Mouse (Mus musculus) heart, postnatal 0 days (tissue): Measurements from ENCODE around the gene Ube2e3. TPM values are rescaled to one million over a fixed set of nuclear protein-coding genes. Genes with fewer than 3 reads are reported as not detected.

Source experiments
- ATAC-seq: fragments of 200-750 bp; cut with Nextera tagmentation; 2 replicates; pipeline ENCODE4 v1.8.0; 2017; ENCODE audit warnings: low read depth, moderate number of reproducible peaks, moderate library complexity; ENCODE audit not compliant: insufficient read depth
- DNase-seq: peaks from one replicate; pipeline ENCODE4 v3.0.0-alpha.2; 2016; ENCODE audit warnings: low spot score
- H3K27ac ChIP-seq: fragments of 300-500 bp; sonication (generic); 2 replicates; pipeline ENCODE4 v1.5.1; 2014; ENCODE audit warnings: low read depth, mild to moderate bottlenecking
- H3K27me3 ChIP-seq: fragments of 300-500 bp; sonication (generic); 2 replicates; pipeline ENCODE4 v1.6.1; 2014; ENCODE audit warnings: low read length, mixed read lengths; ENCODE audit not compliant: control insufficient read depth, insufficient read depth
- H3K36me3 ChIP-seq: fragments of 300-500 bp; sonication (generic); replicated peaks from 2 replicates; pipeline ENCODE4 v1.6.1; 2014; ENCODE audit warnings: low read length, mixed read lengths; ENCODE audit not compliant: control insufficient read depth, insufficient read depth
- H3K4me1 ChIP-seq: fragments of 300-500 bp; sonication (generic); 2 replicates; pipeline ENCODE4 v1.6.1; 2014; ENCODE audit warnings: antibody characterized with exemption; ENCODE audit not compliant: control insufficient read depth, insufficient read depth
- H3K4me2 ChIP-seq: fragments of 300-500 bp; sonication (generic); 2 replicates; pipeline ENCODE4 v1.6.1; 2014; ENCODE audit warnings: low read depth, mild to moderate bottlenecking, low read length, moderate library complexity
- H3K4me3 ChIP-seq: fragments of 300-500 bp; sonication (generic); 2 replicates; pipeline ENCODE4 v1.5.1; 2014; ENCODE audit warnings: low read depth, low read length
- H3K9ac ChIP-seq: fragments of 300-500 bp; sonication (generic); replicated peaks from 2 replicates; pipeline ENCODE4 v1.6.1; 2014; ENCODE audit warnings: low read depth, low read length, mixed read lengths
- H3K9me3 ChIP-seq: fragments of 300-500 bp; sonication (generic); replicated peaks from 2 replicates; pipeline ENCODE4 v1.6.1; 2016; ENCODE audit warnings: low read length; ENCODE audit not compliant: control insufficient read depth
- CTCF ChIP-seq: IDR thresholded peaks from 2 replicates; pipeline ENCODE4 v1.5.1; 2016; ENCODE audit warnings: antibody characterized with exemption, control low read depth, low read depth
- EP300 ChIP-seq: IDR thresholded peaks from 2 replicates; pipeline ENCODE4 v1.6.1; 2016; ENCODE audit warnings: antibody characterized with exemption, low read depth
- WGBS: fragments of 180-500 bp; shearing (Covaris S2); extraction: QIAGEN DNeasy Blood & Tissue Kit; methylation state at CpG from one replicate; pipeline ENCODE4 v1.1.7; 2014; 5-methylcytosine and 5-hydroxymethylcytosine counted together
- polyA plus RNA-seq: library from polyadenylated mRNA; unstranded; fragments of >200 nt; fragmentation: Nextera tagmentation; extraction: Ambion mirVana; gene quantifications from 2 replicates; pipeline ENCODE4 v1.2.1, GENCODE M21; 2015
- total RNA-seq: library from RNA; depleted of rRNA; stranded (reverse); fragments of >200 nt; gene quantifications from 2 replicates; pipeline ENCODE4 v1.2.3, GENCODE M21; 2014; ENCODE audit warnings: low replicate concordance

Gene Ube2e3
- total and polyA plus RNA-seq, 2 experiments from 2014 or later: 83.4 to 95.2 TPM

DNA sequence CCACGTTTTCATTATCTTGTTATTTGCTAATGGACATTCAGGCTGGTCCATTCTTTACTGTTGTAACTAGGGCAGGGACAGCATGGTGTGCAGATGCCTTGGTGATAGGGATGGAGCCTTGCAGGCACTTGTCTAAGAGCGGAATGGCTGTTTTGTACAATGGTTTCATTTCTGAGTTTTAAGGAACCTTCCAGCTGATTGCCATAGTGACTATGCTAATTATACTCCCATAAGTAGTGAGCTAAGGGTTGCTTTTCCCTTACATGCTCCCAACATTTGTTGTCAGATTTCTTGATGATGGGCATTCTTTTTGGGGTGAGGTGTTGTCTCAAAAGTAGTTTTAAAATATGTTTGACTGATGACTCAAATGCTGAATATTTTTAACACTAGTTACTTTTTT lies 18.5 kb downstream of the Ube2e3 start:
- Histone ChIP-seq H3K4me2 (no peak overlapping the region), H3K27ac (no peak overlapping the region), H3K9me3 (no peaks in the 10 kb centered on the region), H3K4me1 (peaks cover 20% of the 10 kb centered on the region), H3K9ac (no peak overlapping the region), H3K36me3 (no peaks in the 10 kb centered on the region), H3K27me3 (no peaks in the 10 kb centered on the region), H3K4me3 (no peak overlapping the region)
- ATAC-seq: no peak
- TF ChIP-seq EP300 (no peak), CTCF (no peak)
- 57% methylated on average over 2 of the region's 2 CpGs for WGBS
- DNase-seq: no peak

- Histone ChIP-seq H3K9me3 (no peaks in the 10 kb centered on the region), H3K4me3 (no peak overlapping the region), H3K36me3 (no peaks in the 10 kb centered on the region), H3K27ac (peak overlapping the region; percentile 23; the same call in 1 of the 2 replicates), H3K9ac (no peak overlapping the region), H3K27me3 (no peaks in the 10 kb centered on the region), H3K4me1 (peaks cover 24% of the 10 kb centered on the region), H3K4me2 (no peak overlapping the region)
- TF ChIP-seq EP300: no peak
- no peak for TF ChIP-seq CTCF
- DNase-seq: no peak
- 28% methylated on average over 3 of the region's 3 CpGs for WGBS
- no peak for ATAC-seq
Measured at GRCm38 (mm10) chr2:78888190-78888589, 20.3 kb downstream of the Ube2e3 start.

- H3K9ac ChIP-seq: no peak overlapping the region
- no peak overlapping the region for H3K27ac ChIP-seq
- no peak for DNase-seq
- no peak for TF ChIP-seq EP300
- TF ChIP-seq CTCF: no peak
- 68% methylated on average over 2 of the region's 2 CpGs for WGBS
- no peaks in the 10 kb centered on the region for H3K36me3 ChIP-seq
- H3K4me3 ChIP-seq: no peak overlapping the region
- no peak for ATAC-seq
- H3K4me2 ChIP-seq: no peak overlapping the region
- peaks cover 18% of the 10 kb centered on the region for H3K4me1 ChIP-seq
- no peaks in the 10 kb centered on the region for H3K27me3 ChIP-seq
- H3K9me3 ChIP-seq: no peaks in the 10 kb centered on the region
Measured at GRCm38 (mm10) chr2:78895216-78895615, 27.3 kb downstream of the Ube2e3 start.

DNA sequence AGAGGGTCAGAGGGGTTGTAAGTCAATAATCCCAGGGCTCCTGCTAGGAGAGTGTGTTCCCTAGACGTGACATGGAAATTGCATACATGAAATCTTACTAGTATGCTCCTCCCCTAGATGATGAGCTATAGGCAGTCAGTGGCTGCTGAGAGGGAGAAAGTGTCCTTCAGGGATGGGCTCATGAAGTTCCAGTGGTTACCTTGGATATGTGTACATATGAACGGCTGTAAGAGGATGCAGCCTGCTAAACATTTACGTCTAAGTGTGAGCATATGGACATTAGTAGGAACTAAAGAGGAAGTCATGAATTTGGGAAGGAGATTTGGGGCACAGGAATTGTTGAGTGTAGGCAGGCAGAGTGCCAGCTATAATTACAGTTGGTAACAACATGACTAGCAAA lies 38.0 kb downstream of the Ube2e3 start:
- TF ChIP-seq CTCF (no peak), EP300 (no peak)
- Histone ChIP-seq H3K9me3 (no peaks in the 10 kb centered on the region), H3K36me3 (no peaks in the 10 kb centered on the region), H3K27ac (peak overlapping the region; percentile 61), H3K4me2 (peak overlapping the region; percentile 33; the same call in 1 of the 2 replicates), H3K9ac (no peak overlapping the region), H3K27me3 (no peaks in the 10 kb centered on the region), H3K4me3 (no peak overlapping the region), H3K4me1 (peaks cover 20% of the 10 kb centered on the region)
- DNase-seq: no peak
- ATAC-seq: no peak
- WGBS: 22% methylated on average over 3 of the region's 3 CpGs

GRCm38 (mm10) chr2:78911516-78911915 lies 43.6 kb downstream of the Ube2e3 start:
- DNase-seq (no peak), ATAC-seq (no peak)
- Histone ChIP-seq H3K4me2 (no peak overlapping the region), H3K4me3 (no peak overlapping the region), H3K9ac (no peak overlapping the region), H3K27ac (0 out of 2 replicates have a peak overlapping the region, but pooled peaks have one; percentile 25), H3K27me3 (no peaks in the 10 kb centered on the region), H3K36me3 (no peaks in the 10 kb centered on the region), H3K9me3 (no peaks in the 10 kb centered on the region), H3K4me1 (peaks cover 12% of the 10 kb centered on the region)
- TF ChIP-seq CTCF: no peak
- no peak for TF ChIP-seq EP300

DNA sequence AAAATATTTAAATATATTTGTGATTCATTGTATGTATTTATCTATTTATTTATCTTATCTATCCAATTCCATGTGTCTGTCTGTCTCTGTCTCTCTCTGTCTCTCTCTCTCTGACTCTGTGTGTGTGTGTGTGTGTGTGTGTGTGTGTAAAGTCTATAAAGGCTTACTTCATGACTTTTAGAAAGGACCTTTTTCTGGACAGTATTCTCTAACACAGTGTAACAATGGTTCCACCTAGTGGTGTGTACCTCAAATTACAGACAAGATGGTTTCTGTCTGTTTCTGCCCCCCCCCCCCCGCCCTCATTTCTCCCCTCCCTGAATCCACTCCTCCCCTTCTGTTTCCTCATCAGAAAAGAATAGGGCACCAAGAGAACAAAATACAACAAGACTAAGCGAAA lies 46.9 kb downstream of the Ube2e3 start:
- Histone ChIP-seq H3K27ac (no peak overlapping the region), H3K27me3 (no peaks in the 10 kb centered on the region), H3K4me3 (no peak overlapping the region), H3K36me3 (peaks cover 6% of the 10 kb centered on the region; the same call in 1 of the 2 replicates), H3K9ac (no peak overlapping the region), H3K4me2 (no peak overlapping the region), H3K4me1 (peaks cover 7% of the 10 kb centered on the region; the same call in 1 of the 2 replicates), H3K9me3 (no peaks in the 10 kb centered on the region)
- ATAC-seq (peak; percentile 39; the same call in 1 of the 2 replicates), DNase-seq (peak; percentile 58)
- TF ChIP-seq CTCF: peak; percentile 48
- TF ChIP-seq EP300: no peak
- WGBS: 83% methylated on average over 2 of the region's 2 CpGs
